Mouse (Mus musculus) left cerebral cortex, adult 2 months (tissue): Measurements from ENCODE around the gene Cpa5. TPM values are rescaled to one million over a fixed set of nuclear protein-coding genes. Genes with fewer than 3 reads are reported as not detected.

Experiments
- DNase-seq, 2 experiments: peaks; one replicate each; pipeline ENCODE4 v3.0.0; 2021 to 2022; ENCODE audit warnings: low spot score in 2 of 2, mixed read lengths in 1 of 2; ENCODE audit errors: extremely low spot score in 1 of 2
- H3K27ac ChIP-seq: fragments of 200-600 bp; 2 replicates; pipeline ENCODE4 v1.8.1; 2022
- H3K4me3 ChIP-seq: fragments of 200-600 bp; 2 replicates; pipeline ENCODE4 v1.8.1; 2022
- CTCF ChIP-seq: fragments of 200-600 bp; IDR thresholded peaks from 2 replicates; pipeline ENCODE4 v1.8.1; 2022; ENCODE audit warnings: antibody characterized with exemption, mild to moderate bottlenecking, moderate library complexity
- intact Hi-C: fragments of 180-260 bp; cut with DNase I; formaldehyde crosslinking; loops from one replicate; pipeline ENCODE4 v1.15.1; 2025
- total RNA-seq, 2 experiments: library from RNA; stranded (reverse); gene quantifications; 2 replicates each; pipeline ENCODE4 v1.2.3; 2021

The Cpa5 gene
- total RNA-seq, 2 experiments from 2014 or later, result not detected

- no peak overlapping the region for H3K27ac ChIP-seq
Measured at GRCm38 (mm10) chr6:30605111-30605510, 5.7 kb upstream of the Cpa5 start.

GRCm38 (mm10) chr6:30605672-30606071 lies 5.1 kb upstream of the Cpa5 start:
- intact Hi-C loops, result no loop called here
- Histone ChIP-seq H3K27ac (no peak overlapping the region), H3K4me3 (no peak overlapping the region)
- no peak for TF ChIP-seq CTCF
- DNase-seq, result no peak

More at GRCm38 (mm10) chr6:30605111-30605510, 5.7 kb upstream of the Cpa5 start:
- no peak overlapping the region for H3K4me3 ChIP-seq
- no peak for TF ChIP-seq CTCF
- DNase-seq, result no peak
- intact Hi-C loops, result no loop called here

- intact Hi-C loops, result no loop called here
- no peak for TF ChIP-seq CTCF
Measured at GRCm38 (mm10) chr6:30611212-30611611, 402 bp downstream of the Cpa5 start.

GRCm38 (mm10) chr6:30614251-30614650 lies 3.4 kb downstream of the Cpa5 start:
- Histone ChIP-seq H3K4me3 (no peak overlapping the region), H3K27ac (no peak overlapping the region)
- no peak for DNase-seq
- TF ChIP-seq CTCF, result no peak
- intact Hi-C loops, result no loop called here

More at GRCm38 (mm10) chr6:30611212-30611611, 402 bp downstream of the Cpa5 start:
- no peak overlapping the region for H3K27ac ChIP-seq
- no peak overlapping the region for H3K4me3 ChIP-seq
- DNase-seq, result no peak

- intact Hi-C loops, result no loop called here
- H3K27ac ChIP-seq, result no peak overlapping the region
- no peak for DNase-seq
- H3K4me3 ChIP-seq, result no peak overlapping the region
- TF ChIP-seq CTCF, result no peak
Measured at GRCm38 (mm10) chr6:30615741-30616140, 4.9 kb downstream of the Cpa5 start.

GRCm38 (mm10) chr6:30616491-30616941 lies 5.7 kb downstream of the Cpa5 start:
- H3K4me3 ChIP-seq, result no peak overlapping the region
- DNase-seq, result no peak
- intact Hi-C loops, result no loop called here
- TF ChIP-seq CTCF, result no peak
- no peak overlapping the region for H3K27ac ChIP-seq

- DNase-seq, result no peak
- no peak overlapping the region; the same call in 1 of the 2 replicates for H3K4me3 ChIP-seq
- no peak for TF ChIP-seq CTCF
- no peak overlapping the region for H3K27ac ChIP-seq
- intact Hi-C loops, result no loop called here
Measured at GRCm38 (mm10) chr6:30617020-30617958, 6.5 kb downstream of the Cpa5 start.

GRCm38 (mm10) chr6:30617959-30618590 lies 7.3 kb downstream of the Cpa5 start:
- peak; percentile 54 to 67 for DNase-seq
- peak overlapping the region; percentile 19; the same call in 1 of the 2 replicates for H3K4me3 ChIP-seq
- peak; percentile 33 for TF ChIP-seq CTCF
- intact Hi-C loops, result no loop called here
- peak overlapping the region; percentile 63 for H3K27ac ChIP-seq

- Histone ChIP-seq H3K27ac (no peak overlapping the region; the same call in 1 of the 2 replicates), H3K4me3 (no peak overlapping the region)
- TF ChIP-seq CTCF, result no peak
- intact Hi-C loops, result no loop called here
- DNase-seq, result no peak
Measured at GRCm38 (mm10) chr6:30618735-30619134, 7.9 kb downstream of the Cpa5 start.

- TF ChIP-seq CTCF, result no peak
- no peak overlapping the region for H3K4me3 ChIP-seq
- intact Hi-C loops, result no loop called here
- DNase-seq, result no peak
- no peak overlapping the region for H3K27ac ChIP-seq
Measured at GRCm38 (mm10) chr6:30619606-30620005, 8.8 kb downstream of the Cpa5 start.

- Histone ChIP-seq H3K27ac (no peak overlapping the region), H3K4me3 (no peak overlapping the region)
- no peak for TF ChIP-seq CTCF
- intact Hi-C loops, result no loop called here
- DNase-seq, result no peak
Measured at GRCm38 (mm10) chr6:30620591-30620990, 9.8 kb downstream of the Cpa5 start.

GRCm38 (mm10) chr6:30620994-30621393 lies 10.2 kb downstream of the Cpa5 start:
- intact Hi-C loops, result no loop called here
- DNase-seq, result no peak
- no peak for TF ChIP-seq CTCF

More at GRCm38 (mm10) chr6:30620994-30621393, 10.2 kb downstream of the Cpa5 start:
- Histone ChIP-seq H3K27ac (no peak overlapping the region), H3K4me3 (no peak overlapping the region)
